Comparison of ENCODE assay signal across 16 mouse cellular contexts in the genomic region with DNA sequence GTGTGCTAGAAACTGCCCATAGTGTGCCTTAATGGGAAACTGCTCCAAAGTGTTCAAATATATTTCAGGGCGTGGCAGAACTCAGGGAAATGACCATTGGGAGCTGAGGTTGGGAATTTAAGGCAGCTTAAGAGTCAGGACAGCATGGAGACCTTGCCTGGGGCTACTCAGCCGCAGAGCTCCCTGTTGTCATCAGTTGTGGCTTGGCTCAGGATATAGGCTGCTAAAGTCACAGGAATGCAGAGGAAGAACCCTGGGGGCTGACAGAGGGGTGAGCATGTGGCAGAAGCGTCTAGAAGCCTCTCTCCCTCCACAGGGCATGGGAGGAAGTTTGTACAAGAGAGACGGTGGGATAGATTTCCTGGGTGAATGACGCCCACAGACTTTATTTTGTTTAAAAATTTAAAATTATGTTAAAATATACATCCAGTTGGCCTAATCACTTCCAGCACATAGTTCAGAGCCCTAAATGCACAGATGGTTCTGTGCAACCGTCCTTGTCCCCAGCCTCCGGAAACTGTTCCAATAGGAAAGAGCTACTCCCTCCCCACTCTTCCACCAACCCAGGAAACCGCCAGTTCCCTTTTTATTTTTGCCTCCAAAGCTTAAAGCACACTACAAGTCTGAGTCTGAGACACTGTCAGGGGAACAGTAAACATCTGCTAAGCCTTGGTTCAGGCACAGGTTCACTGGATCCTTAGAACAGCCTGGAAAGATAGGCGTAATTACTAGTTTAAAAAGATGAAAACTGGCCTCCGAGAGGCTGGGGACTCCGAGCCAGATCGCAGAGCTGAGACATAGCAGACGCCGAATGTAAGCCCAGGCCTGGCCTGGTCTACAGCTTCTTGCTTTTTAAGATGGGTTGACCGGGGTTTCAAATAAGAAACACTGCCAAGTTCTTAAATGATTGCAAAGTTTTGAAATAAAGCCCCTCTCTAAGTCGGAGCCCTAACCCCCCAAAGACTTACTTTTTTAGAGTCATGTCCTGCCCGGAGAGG. TPM values are rescaled to one million over a fixed set of nuclear protein-coding genes. Genes with fewer than 3 reads are reported as not detected.
DNase-seq lines count a peak whose midpoint lies in the region; ATAC-seq and TF ChIP-seq lines count a peak whose summit lies in the region.
"Had no signal": no experiment of that assay in that cellular context is flagged by ENCODE, and none has a peak within 500 bp of the region (broad histone marks: within the 10 kb centered on the region; RNA-seq: fewer than 3 reads in every experiment).

No protein-coding gene starts in this region.

- no peak overlapping the region for H3K9ac ChIP-seq in forebrain, embryonic 16.5 days (replicated peaks; ENCODE audit: low read depth, low read length)
- H3K9ac ChIP-seq in forebrain, embryonic 14.5 days (ENCODE audit: low read length): no peak overlapping the region
- H3K9ac ChIP-seq in lung, embryonic 14.5 days: no peak overlapping the region
- H3K9ac ChIP-seq in stomach, embryonic 14.5 days (replicated peaks; ENCODE audit: low read depth, low read length): no peak overlapping the region

- no peak overlapping the region for H3K27ac ChIP-seq in forebrain, embryonic 16.5 days (ENCODE audit: low read length)
- H3K27ac ChIP-seq in forebrain, embryonic 14.5 days (ENCODE audit: low read depth, low read length): no peak overlapping the region
- H3K27ac ChIP-seq in lung, embryonic 14.5 days (ENCODE audit: low read depth): peak overlapping the region; percentile 66
- H3K27ac ChIP-seq in embryonic facial prominence, embryonic 10.5 days (replicated peaks): no peak overlapping the region; the same call in 1 of the 2 replicates
- peak overlapping the region; percentile 91 for H3K27ac ChIP-seq in stomach, embryonic 14.5 days (ENCODE audit: low read length)
- H3K27ac ChIP-seq: layer of hippocampus, adult 2 months; midbrain, embryonic 10.5 days had no signal

- H3K27me3 ChIP-seq in forebrain, embryonic 16.5 days (replicated peaks; ENCODE audit: control insufficient read depth, insufficient read depth, low read length): no peaks in the 10 kb centered on the region
- H3K27me3 ChIP-seq in forebrain, embryonic 14.5 days (replicated peaks; ENCODE audit: control insufficient read depth, insufficient read depth, low read length): no peaks in the 10 kb centered on the region
- H3K27me3 ChIP-seq in lung, embryonic 14.5 days (ENCODE audit: insufficient read depth, low read length): no peaks in the 10 kb centered on the region
- peaks cover 13% of the 10 kb centered on the region for H3K27me3 ChIP-seq in embryonic facial prominence, embryonic 10.5 days (replicated peaks; ENCODE audit: low read depth, poor library complexity, severe bottlenecking)
- H3K27me3 ChIP-seq in stomach, embryonic 14.5 days (ENCODE audit: control insufficient read depth, insufficient read depth, low read length): no peaks in the 10 kb centered on the region

- no peaks in the 10 kb centered on the region for H3K4me1 ChIP-seq in forebrain, embryonic 16.5 days (replicated peaks; ENCODE audit: control insufficient read depth, insufficient read depth, low read length)
- H3K4me1 ChIP-seq in forebrain, embryonic 14.5 days (ENCODE audit: control insufficient read depth, insufficient read depth, low read length): no peaks in the 10 kb centered on the region
- peaks cover 25% of the 10 kb centered on the region for H3K4me1 ChIP-seq in lung, embryonic 14.5 days (ENCODE audit: insufficient read depth)
- peaks cover 20% of the 10 kb centered on the region for H3K4me1 ChIP-seq in embryonic facial prominence, embryonic 10.5 days
- peaks cover 38% of the 10 kb centered on the region for H3K4me1 ChIP-seq in stomach, embryonic 14.5 days (ENCODE audit: control insufficient read depth, insufficient read depth, low read length)

- peak; percentile 54 for ATAC-seq in forebrain, embryonic 16.5 days
- no peak for ATAC-seq in forebrain, embryonic 14.5 days
- no peak for ATAC-seq in lung, embryonic 14.5 days (ENCODE audit: insufficient read depth)
- ATAC-seq in stomach, embryonic 14.5 days (ENCODE audit: insufficient number of reproducible peaks, insufficient read depth, low FRiP score, low read depth): no peak; the same call in 1 of the 2 replicates
- ATAC-seq: lung, postnatal 0 days had no signal

- no peak overlapping the region for H3K4me2 ChIP-seq in forebrain, embryonic 16.5 days (ENCODE audit: low read length)
- H3K4me2 ChIP-seq in forebrain, embryonic 14.5 days (ENCODE audit: low read length): no peak overlapping the region
- H3K4me2 ChIP-seq in lung, embryonic 14.5 days: no peak overlapping the region
- no peak overlapping the region for H3K4me2 ChIP-seq in stomach, embryonic 14.5 days (replicated peaks; ENCODE audit: low read depth, low read length)

- no peak for TF ChIP-seq CTCF in lung, embryonic 14.5 days (IDR thresholded peaks at IDR 0.05; ENCODE audit: low read depth)

- no peaks in the 10 kb centered on the region for H3K36me3 ChIP-seq in forebrain, embryonic 16.5 days (ENCODE audit: control insufficient read depth, insufficient read depth)
- H3K36me3 ChIP-seq in forebrain, embryonic 14.5 days (ENCODE audit: control insufficient read depth, insufficient read depth, low read length): no peaks in the 10 kb centered on the region
- no peaks in the 10 kb centered on the region for H3K36me3 ChIP-seq in lung, embryonic 14.5 days (ENCODE audit: insufficient read depth)
- no peaks in the 10 kb centered on the region for H3K36me3 ChIP-seq in embryonic facial prominence, embryonic 10.5 days (replicated peaks)
- no peaks in the 10 kb centered on the region for H3K36me3 ChIP-seq in stomach, embryonic 14.5 days (ENCODE audit: control insufficient read depth, insufficient read depth, low read length)
- H3K36me3 ChIP-seq: midbrain, embryonic 10.5 days had no signal

- H3K4me3 ChIP-seq in forebrain, embryonic 16.5 days (replicated peaks; ENCODE audit: low read length): no peak overlapping the region
- no peak overlapping the region for H3K4me3 ChIP-seq in forebrain, embryonic 14.5 days (ENCODE audit: low read depth, low read length)
- no peak overlapping the region for H3K4me3 ChIP-seq in lung, embryonic 14.5 days (ENCODE audit: low read depth, low read length)
- H3K4me3 ChIP-seq in embryonic facial prominence, embryonic 10.5 days: no peak overlapping the region
- no peak overlapping the region for H3K4me3 ChIP-seq in stomach, embryonic 14.5 days (ENCODE audit: low read depth, low read length)
- H3K4me3 ChIP-seq: layer of hippocampus, adult 2 months; midbrain, embryonic 10.5 days had no signal

- H3K9me3 ChIP-seq in forebrain, embryonic 16.5 days (ENCODE audit: control insufficient read depth, low read length): no peaks in the 10 kb centered on the region
- no peaks in the 10 kb centered on the region for H3K9me3 ChIP-seq in forebrain, embryonic 14.5 days (replicated peaks; ENCODE audit: control insufficient read depth, low read length)
- no peaks in the 10 kb centered on the region for H3K9me3 ChIP-seq in lung, embryonic 14.5 days (ENCODE audit: low read depth, low read length)
- H3K9me3 ChIP-seq in embryonic facial prominence, embryonic 10.5 days: no peaks in the 10 kb centered on the region
- no peaks in the 10 kb centered on the region for H3K9me3 ChIP-seq in stomach, embryonic 14.5 days (ENCODE audit: control insufficient read depth, low read depth, low read length)
- H3K9me3 ChIP-seq: midbrain, embryonic 10.5 days had no signal

- DNase-seq in forebrain, embryonic 14.5 days (ENCODE audit: low spot score): no peak
- DNase-seq in lung, embryonic 14.5 days: peak; percentile 56
- DNase-seq in lung, postnatal 4 days: no peak
- peak; percentile 26 for DNase-seq in embryonic facial prominence, embryonic 10.5 days (ENCODE audit: low spot score)
- DNase-seq in cerebellum, adult 18-20 months: no peak
- no peak for DNase-seq in heart, adult 11 months
- DNase-seq: B cell, adult 2 months; cerebellum, adult 11 months; heart, postnatal 10 days; spleen, adult 18-20 months; thymus, adult 18-20 months had no signal

- 71% methylated on average over 17 of the region's 17 CpGs for WGBS in forebrain, embryonic 16.5 days
- 79% methylated on average over 17 of the region's 17 CpGs for WGBS in forebrain, embryonic 14.5 days
- WGBS in lung, embryonic 14.5 days: 46% methylated on average over 17 of the region's 17 CpGs
- 60% methylated on average over 17 of the region's 17 CpGs for WGBS in embryonic facial prominence, embryonic 10.5 days
- WGBS in stomach, embryonic 14.5 days: 45% methylated on average over 17 of the region's 17 CpGs

RNA-seq across cellular contexts. Expression of gene Slc44a3, which starts 5.8 kb away (rescaled TPM):
- 0.37 and 0.98 TPM in 2 replicates for polyA plus RNA-seq in forebrain, embryonic 16.5 days (2015; fragmentation: Nextera tagmentation; extraction: Ambion mirVana)
- polyA plus RNA-seq in forebrain, embryonic 14.5 days (2014; fragmentation: Nextera tagmentation; extraction: Ambion mirVana): 0.42 and 0.52 TPM in 2 replicates
- polyA plus RNA-seq in lung, embryonic 14.5 days (2014; fragmentation: Nextera tagmentation; extraction: Ambion mirVana): 12.0 and 12.2 TPM in 2 replicates
- 0.83 and 1.6 TPM in 2 replicates for polyA plus RNA-seq in embryonic facial prominence, embryonic 10.5 days (2016; fragmentation: Nextera tagmentation; extraction: Ambion mirVana)
- 29.9 and 30.8 TPM in 2 replicates for polyA plus RNA-seq in stomach, embryonic 14.5 days (2014; fragmentation: Nextera tagmentation; extraction: Ambion mirVana)

Comparison
In these comparisons a context has a peak if more than half of its experiments do, and no peak if none do; other contexts are left out.
1. DNase-seq: peak in lung, embryonic 14.5 days (single experiment) and embryonic facial prominence, embryonic 10.5 days (single experiment); none in forebrain, embryonic 14.5 days (single experiment), lung, postnatal 4 days (0 of 2), cerebellum, adult 18-20 months (0 of 2) and heart, adult 11 months (single experiment).
2. H3K27ac ChIP-seq: peak in lung, embryonic 14.5 days (single experiment) and stomach, embryonic 14.5 days (single experiment); none in forebrain, embryonic 16.5 days (single experiment), forebrain, embryonic 14.5 days (single experiment) and embryonic facial prominence, embryonic 10.5 days (single experiment).